Mouse (Mus musculus): ENCODE data around the gene Timm10.
"Not testable (repeated sequence)": the region's sequence is repeated elsewhere in the genome, so short reads cannot be mapped to it uniquely, and the experiment has no call there.

The Timm10 gene

DNA sequence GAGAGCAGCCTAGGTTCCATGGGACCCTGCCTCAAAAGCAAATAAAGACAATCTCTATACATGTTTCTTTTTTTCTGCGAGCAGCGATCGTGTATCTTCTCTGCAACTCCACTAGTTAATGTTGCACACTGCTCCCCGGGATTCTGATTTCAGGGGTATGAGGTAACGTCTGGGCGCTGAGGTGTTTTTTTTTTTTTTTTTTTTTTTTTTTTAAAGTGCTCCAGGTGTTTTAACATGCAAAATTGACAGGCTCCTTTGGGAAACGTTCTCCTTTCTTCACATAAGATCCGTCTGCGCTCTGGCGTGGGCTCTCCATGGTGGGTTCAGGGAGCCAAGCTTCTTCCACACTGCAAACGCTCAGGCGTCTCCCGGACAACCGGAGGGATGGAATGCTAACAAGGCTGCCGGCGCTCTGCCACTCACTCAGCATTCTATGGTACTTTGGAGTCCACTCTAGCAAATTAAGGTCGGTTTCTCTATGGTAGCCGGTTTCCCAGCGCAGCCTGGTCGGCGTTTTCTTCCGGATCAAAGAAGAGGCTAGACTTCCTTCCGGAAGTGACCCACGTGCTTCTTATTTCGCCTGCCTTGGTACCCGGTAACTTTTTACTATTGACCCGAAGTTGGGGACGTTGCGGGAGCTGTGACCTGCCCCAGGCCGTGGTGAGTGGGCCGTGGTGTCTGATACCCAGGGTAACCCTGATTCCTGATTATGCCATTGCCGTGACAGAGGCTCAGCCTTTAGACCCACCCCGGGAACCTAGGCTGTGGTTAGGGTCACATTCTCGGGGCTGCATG, at the start of gene Timm10:
Timm10 (plus strand) TSS at position 510 of the 795 bp plus-strand sequence.
- CTCF ChIA-PET = interaction anchor here in 3 of 4 experiments (0.6 to 1.2 kb wide), 7 partner anchors 10 to 632 kb away, joined by 3 to 8 read pairs (median 4); no protein-coding TSS in a partner anchor

DNA sequence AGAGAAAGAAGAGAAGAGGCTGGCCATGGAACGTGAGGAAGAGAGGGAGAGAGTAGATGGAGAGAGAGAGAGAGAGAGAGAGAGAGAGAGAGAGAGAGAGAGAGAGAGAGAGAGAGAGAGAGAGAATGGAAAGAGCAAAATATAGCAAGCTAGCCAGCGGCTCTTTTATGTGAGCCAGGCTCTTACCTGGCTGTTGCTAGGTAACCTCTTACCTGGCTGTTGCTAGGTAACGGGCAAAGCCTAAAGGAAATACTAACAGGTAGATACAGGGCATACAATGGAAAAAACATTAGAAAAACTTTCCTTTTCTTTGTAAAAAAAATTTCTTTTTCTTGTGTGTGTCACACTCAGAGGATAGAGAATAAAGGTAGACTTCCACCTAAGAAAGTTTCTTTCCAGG, 49.1 kb upstream of the Timm10 start:
- POLR2A ChIA-PET = interaction anchor here in 3 of 4 experiments (0.7 to 10.9 kb wide), 10 partner anchors 11 to 90 kb away, joined by 3 to 267 read pairs (median 6); partner anchors contain the start of genes Gm19426 (in 2 of the 3), Ypel4 (in 2 of the 3) and Ube2l6 (in 1 of the 3)

More for the DNA sequence above, at the start of gene Timm10:
- POLR2A ChIA-PET = interaction anchor here in 3 of 4 experiments (0.5 to 3.8 kb wide), 35 partner anchors 9 to 239 kb away, joined by 3 to 50 read pairs (median 4); partner anchors contain the start of genes Clp1 (in 1 of the 3), Gm28635 (in 1 of the 3), Med19 (in 1 of the 3) and Selenoh (in 1 of the 3)

GRCm38 (mm10) chr2:84779210-84779609, 47.6 kb upstream of the Timm10 start:
- ChIA-PET CTCF (interaction anchor here (0.5 to 3.0 kb wide), 26 partner anchors 9 to 257 kb away, joined by 3 to 29 read pairs (median 4); partner anchors contain the start of genes Ube2l6 (in 4 of the 4) and Smtnl1 (in 1 of the 4)), POLR2A (interaction anchor here (0.5 to 10.9 kb wide), 22 partner anchors 11 to 113 kb away, joined by 3 to 267 read pairs (median 4); partner anchors contain the start of genes Gm19426 (in 2 of the 4), Ube2l6 (in 2 of the 4), Ypel4 (in 2 of the 4) and Smtnl1 (in 1 of the 4))

More for the DNA sequence above, 49.1 kb upstream of the Timm10 start:
- CTCF ChIA-PET = interaction anchor here in 3 of 4 experiments (0.6 to 3.0 kb wide), 4 partner anchors 11 to 282 kb away, joined by 3 to 18 read pairs (median 6); no protein-coding TSS in a partner anchor

DNA sequence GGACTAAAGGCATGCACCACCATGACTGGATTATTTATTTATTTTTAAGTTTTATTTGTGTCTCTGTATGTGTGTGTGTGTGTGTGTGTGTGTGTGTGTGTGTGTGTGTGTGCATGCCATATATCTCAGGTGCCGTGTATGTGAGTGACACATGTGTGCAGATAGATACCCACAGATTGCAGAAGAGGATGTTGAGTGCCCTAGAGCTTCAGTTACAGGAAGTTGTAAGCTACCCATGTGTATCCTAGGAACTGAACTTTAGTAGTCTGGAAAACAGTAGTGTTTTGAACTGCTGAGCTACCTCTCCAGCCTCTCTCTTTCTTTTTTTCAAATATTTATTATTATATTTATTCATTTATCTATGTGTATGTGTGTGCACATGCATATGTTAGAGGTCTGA, 43.5 kb upstream of the Timm10 start:
- ChIA-PET CTCF (interaction anchor here (0.6 to 1.9 kb wide), 6 partner anchors 15 to 342 kb away, joined by 3 to 9 read pairs (median 4); partner anchors contain the start of gene Ube2l6 (in 2 of the 4)), POLR2A (interaction anchor here in 2 of 4 experiments (0.8 to 14.9 kb wide), 8 partner anchors 8 to 45 kb away, joined by 3 to 156 read pairs (median 8); partner anchors contain the start of genes Serping1 (in 2 of the 2), Gm19426 (in 1 of the 2), Ube2l6 (in 1 of the 2) and Ypel4 (in 1 of the 2))

DNA sequence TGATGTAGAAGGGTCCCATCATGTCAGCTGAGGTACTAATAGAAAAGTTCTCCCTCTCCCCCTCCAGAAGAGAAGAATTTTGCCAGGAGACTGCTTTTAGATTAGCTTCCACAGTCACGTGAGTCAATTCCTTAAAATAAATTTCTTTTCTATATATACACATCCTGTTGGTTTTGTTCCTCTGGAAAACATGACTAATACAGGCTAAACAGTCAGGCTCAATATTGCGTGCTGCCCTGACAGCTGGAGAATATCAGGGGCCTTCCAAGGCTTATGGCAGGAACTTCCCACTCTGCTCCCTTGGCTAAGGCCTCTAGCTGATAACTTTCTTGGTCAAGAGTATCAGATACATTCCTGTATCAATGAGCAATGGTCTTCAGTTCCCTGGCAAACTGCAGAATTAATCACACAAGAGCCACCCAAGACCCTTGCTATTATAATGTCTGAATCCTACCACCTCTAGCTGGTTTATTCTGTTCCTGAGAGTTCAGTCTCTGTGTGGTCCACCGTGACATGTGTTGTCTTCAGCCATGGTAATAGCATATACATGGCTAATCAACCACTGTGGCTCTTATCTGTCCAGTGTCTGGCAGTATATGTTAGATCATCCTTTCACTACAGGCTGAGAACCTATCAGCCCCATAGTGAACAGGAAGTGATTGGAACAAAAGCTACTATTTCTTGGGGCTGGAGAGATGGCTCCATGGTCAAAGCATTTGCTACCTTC, 42.8 kb upstream of the Timm10 start:
- ChIA-PET CTCF (interaction anchor here (0.6 to 1.9 kb wide), 8 partner anchors 9 to 343 kb away, joined by 3 to 9 read pairs (median 4); partner anchors contain the start of genes Ube2l6 (in 3 of the 4) and Serping1 (in 1 of the 4)), POLR2A (interaction anchor here in 3 of 4 experiments (0.6 to 14.9 kb wide), 11 partner anchors 8 to 46 kb away, joined by 3 to 156 read pairs (median 5); partner anchors contain the start of genes Serping1 (in 2 of the 3), Gm19426 (in 1 of the 3), Ube2l6 (in 1 of the 3) and Ypel4 (in 1 of the 3))

DNA sequence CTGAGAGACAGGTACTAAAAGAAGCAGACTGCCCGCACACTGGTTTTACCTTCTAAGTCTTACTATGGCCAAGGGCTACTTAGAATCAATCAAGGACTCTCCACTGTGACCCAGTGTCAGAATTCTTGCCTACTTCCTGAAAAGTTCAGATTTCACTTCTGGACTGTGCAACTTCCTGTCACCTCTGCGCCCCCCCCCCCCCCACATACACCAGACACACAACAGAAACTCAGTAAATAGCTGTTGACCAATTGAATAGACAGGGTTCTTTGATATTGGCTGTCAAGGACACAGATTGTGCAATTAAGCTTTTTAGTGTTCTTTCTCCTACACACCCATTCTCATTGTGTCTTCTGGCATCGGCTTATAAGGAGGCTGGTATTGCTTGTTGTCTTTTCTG, 38.5 kb upstream of the Timm10 start:
- ChIA-PET CTCF (interaction anchor here in 3 of 4 experiments (0.5 to 2.4 kb wide), 13 partner anchors 9 to 102 kb away, joined by 3 to 11 read pairs (median 5); partner anchors contain the start of gene Ube2l6 (in 3 of the 3)), POLR2A (interaction anchor here (0.6 to 14.9 kb wide), 24 partner anchors 10 to 303 kb away, joined by 3 to 156 read pairs (median 4); partner anchors contain the start of genes Gm19426 (in 2 of the 4), Ube2l6 (in 2 of the 4), Clp1 (in 1 of the 4) and Serping1 (in 1 of the 4))

GRCm38 (mm10) chr2:84790418-84790817, 36.4 kb upstream of the Timm10 start:
- POLR2A ChIA-PET = interaction anchor here in 2 of 4 experiments (0.6 to 14.9 kb wide), 8 partner anchors 8 to 52 kb away, joined by 3 to 156 read pairs (median 4); partner anchors contain the start of genes Gm19426 (in 1 of the 2), Serping1 (in 1 of the 2), Ube2l6 (in 1 of the 2) and Ypel4 (in 1 of the 2)
- CTCF ChIA-PET = interaction anchor here in 2 of 4 experiments (0.9 to 1.1 kb wide), 3 partner anchors 8 to 42 kb away, joined by 3 to 5 read pairs (median 3); partner anchors contain the start of gene Ube2l6 (in 2 of the 2)

DNA sequence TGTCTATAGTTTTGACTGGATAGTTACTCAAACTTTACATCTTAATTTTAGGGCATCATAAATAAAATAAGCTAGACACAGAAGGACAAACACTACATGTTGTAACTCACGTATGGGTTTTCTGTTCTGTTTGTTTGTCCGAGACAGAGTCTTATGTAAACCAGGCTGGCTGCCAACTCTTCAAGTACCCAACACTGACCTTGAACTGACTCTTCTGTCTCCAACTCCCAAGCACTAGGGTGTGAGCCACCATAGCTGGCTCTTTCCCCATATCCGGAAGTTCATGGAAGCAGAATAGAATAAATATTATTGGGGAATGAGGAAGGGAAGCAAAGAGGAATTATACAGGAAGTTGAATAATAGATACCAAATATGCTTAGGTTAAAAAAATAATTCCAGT, 34.3 kb upstream of the Timm10 start:
- CTCF ChIA-PET = no interaction called here
- POLR2A ChIA-PET = interaction anchor here in 1 of 4 experiments (14.9 kb wide), 1 partner anchor 54 kb away, joined by 156 read pairs; the partner anchor contains the start of genes Gm19426 and Ypel4

DNA sequence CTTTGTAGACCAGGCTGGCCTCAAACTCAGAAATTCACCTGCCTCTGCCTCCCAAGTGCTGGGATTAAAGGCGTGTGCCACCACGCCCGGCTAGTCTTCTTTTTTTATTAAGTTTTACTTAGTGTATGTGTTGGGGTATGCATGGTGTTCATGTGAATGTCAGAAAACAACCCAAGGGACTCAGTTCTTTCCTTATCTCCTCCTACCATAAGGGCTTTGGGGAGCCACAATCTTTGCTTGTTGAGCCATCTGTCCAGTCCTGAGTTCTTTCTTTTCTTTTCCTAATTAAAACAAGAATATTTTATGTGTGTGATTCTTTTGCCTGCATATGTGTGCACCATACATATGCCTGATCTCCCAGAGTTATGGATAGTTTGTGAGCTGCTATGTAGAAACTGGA, 33.6 kb upstream of the Timm10 start:
- POLR2A ChIA-PET = interaction anchor here in 2 of 4 experiments (0.6 to 14.9 kb wide), 2 partner anchors 18 to 55 kb away, joined by 8 to 156 read pairs; partner anchors contain the start of genes Gm19426 (in 1 of the 2) and Ypel4 (in 1 of the 2)
- CTCF ChIA-PET = no interaction called here

DNA sequence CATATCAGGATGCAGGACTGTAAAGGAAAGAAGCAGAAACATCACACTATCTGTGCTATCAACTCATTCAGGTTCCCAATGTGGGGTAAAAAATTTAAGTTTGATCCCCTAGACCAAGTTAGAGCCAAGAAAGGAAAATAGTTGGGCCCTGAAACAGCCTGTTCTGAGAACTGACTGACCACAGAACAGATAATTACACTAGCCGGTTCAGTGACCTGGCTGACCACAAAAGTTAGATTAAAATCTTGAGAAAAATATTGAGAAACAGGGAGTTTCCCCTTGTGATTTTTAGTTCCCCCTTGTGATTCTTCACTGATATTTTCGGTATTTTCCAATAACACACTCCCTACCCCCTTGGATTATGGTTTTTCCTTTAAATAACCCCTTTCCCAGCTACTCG, 32.9 kb upstream of the Timm10 start:
- CTCF ChIA-PET = no interaction called here
- POLR2A ChIA-PET = interaction anchor here in 2 of 4 experiments (0.6 to 14.9 kb wide), 2 partner anchors 19 to 55 kb away, joined by 8 to 156 read pairs; partner anchors contain the start of genes Gm19426 (in 1 of the 2) and Ypel4 (in 1 of the 2)

DNA sequence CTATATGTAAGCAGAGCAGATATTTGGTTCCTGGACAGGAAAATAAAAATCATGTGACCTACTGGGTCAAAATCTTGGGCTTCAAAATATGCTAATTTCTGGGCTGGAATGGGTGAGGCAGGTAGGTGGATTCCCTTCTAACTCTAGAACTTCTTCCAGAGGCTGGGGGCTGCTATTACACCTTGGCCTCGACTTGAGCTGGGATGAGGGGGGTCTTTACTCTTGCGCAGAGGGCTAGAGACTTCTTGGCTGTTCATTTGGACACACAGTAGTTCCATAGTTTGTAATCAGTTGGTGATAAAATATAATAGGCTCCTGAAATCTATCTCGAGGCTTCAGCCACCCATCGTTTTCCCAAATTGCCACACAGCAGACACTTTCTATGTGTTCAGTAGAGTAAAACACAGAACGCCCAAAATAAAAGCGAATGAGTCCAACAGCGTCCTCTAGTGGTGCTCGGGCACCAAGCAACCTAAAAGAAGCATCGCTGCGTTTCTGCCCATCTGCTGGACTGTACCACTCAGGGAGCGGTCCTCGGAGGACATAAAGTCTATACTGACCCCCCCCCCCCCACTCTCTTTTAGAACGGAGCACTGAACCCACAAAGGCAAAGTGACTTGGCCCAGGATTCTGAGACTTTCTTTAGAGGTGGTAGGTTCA, 28.8 kb upstream of the Timm10 start:
- ChIA-PET POLR2A (interaction anchor here (0.6 to 17.7 kb wide), 57 partner anchors 8 to 321 kb away, joined by 3 to 679 read pairs (median 4); partner anchors contain the start of genes Clp1 (in 2 of the 4), Gm19426 (in 2 of the 4), Serping1 (in 2 of the 4) and Selenoh (in 1 of the 4)), CTCF (interaction anchor here (0.5 to 3.4 kb wide), 83 partner anchors 8 to 346 kb away, joined by 3 to 70 read pairs (median 5); partner anchors contain the start of genes Serping1 (in 2 of the 4), Gm19426 (in 1 of the 4) and Smtnl1 (in 1 of the 4))

- POLR2A ChIA-PET = interaction anchor here (0.6 to 17.7 kb wide), 59 partner anchors 9 to 249 kb away, joined by 3 to 679 read pairs (median 4); partner anchors contain the start of genes Clp1 (in 2 of the 4), Gm19426 (in 2 of the 4), Serping1 (in 2 of the 4) and Gm28635 (in 1 of the 4)
- CTCF ChIA-PET = interaction anchor here (0.5 to 3.4 kb wide), 87 partner anchors 8 to 1104 kb away, joined by 3 to 70 read pairs (median 5); partner anchors contain the start of genes Serping1 (in 2 of the 4), Clp1 (in 1 of the 4), Gm19426 (in 1 of the 4) and Smtnl1 (in 1 of the 4)
Measured at GRCm38 (mm10) chr2:84798493-84798921, 28.3 kb upstream of the Timm10 start, which contains the start of gene Ube2l6. Gene Ube2l6, plus strand, starts transcription at chr2:84798828.

- ChIA-PET POLR2A (interaction anchor here (0.5 to 17.7 kb wide), 54 partner anchors 9 to 252 kb away, joined by 3 to 679 read pairs (median 5); partner anchors contain the start of genes Clp1 (in 2 of the 4), Gm19426 (in 2 of the 4), Serping1 (in 2 of the 4) and Gm28635 (in 1 of the 4)), CTCF (interaction anchor here (0.6 to 3.4 kb wide), 61 partner anchors 9 to 1105 kb away, joined by 3 to 70 read pairs (median 5); partner anchors contain the start of genes Serping1 (in 2 of the 4), Clp1 (in 1 of the 4), Gm19426 (in 1 of the 4) and Smtnl1 (in 1 of the 4))
Measured at GRCm38 (mm10) chr2:84799041-84799561, 27.7 kb upstream of the Timm10 start.

- CTCF ChIA-PET = no interaction called here
- POLR2A ChIA-PET = interaction anchor here in 3 of 4 experiments (0.5 to 17.7 kb wide), 5 partner anchors 9 to 194 kb away, joined by 4 to 679 read pairs (median 63); partner anchors contain the start of genes Gm19426 (in 2 of the 3) and Ypel4 (in 1 of the 3)
Measured at GRCm38 (mm10) chr2:84800304-84800703, 26.5 kb upstream of the Timm10 start.

GRCm38 (mm10) chr2:84801223-84801622, 25.6 kb upstream of the Timm10 start:
- POLR2A ChIA-PET = interaction anchor here in 2 of 4 experiments (4.5 to 17.7 kb wide), 4 partner anchors 8 to 61 kb away, joined by 63 to 679 read pairs (median 191); partner anchors contain the start of genes Gm19426 (in 2 of the 2), Serping1 (in 1 of the 2) and Ypel4 (in 1 of the 2)
- CTCF ChIA-PET = not testable (repeated sequence)

Measured in embryonic stem cell, embryonic (primary cell).